ENCODE assay signal across 12 mouse cellular contexts in the genomic region with DNA sequence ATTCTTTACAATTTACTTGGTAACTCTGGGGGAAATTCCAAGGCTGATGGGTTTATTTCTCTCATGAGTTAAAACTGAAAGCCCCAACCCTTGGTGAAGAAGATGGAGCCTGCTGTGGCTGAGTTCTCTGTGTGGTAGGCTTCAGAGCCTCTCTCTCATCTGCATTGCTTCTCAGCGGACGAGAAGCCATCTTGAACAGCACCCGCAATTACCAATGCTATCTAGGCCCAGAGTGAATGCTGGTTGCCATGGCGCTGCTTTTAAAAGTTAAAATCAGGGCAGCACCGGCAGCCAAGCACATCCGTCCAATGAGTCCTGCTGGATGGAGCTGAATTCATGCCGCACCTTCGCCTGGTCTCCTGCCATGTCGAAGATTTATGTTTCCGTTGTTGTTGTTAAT. TPM values are rescaled to one million over a fixed set of nuclear protein-coding genes. Genes with fewer than 3 reads are reported as not detected.
A peak's percentile ranks its signal among the peaks of the same experiment; 100 is the strongest.
DNase-seq lines count a peak whose midpoint lies in the region; ATAC-seq and TF ChIP-seq lines count a peak whose summit lies in the region.
"Had no signal": no experiment of that assay in that cellular context is flagged by ENCODE, and none has a peak within 500 bp of the region (broad histone marks: within the 10 kb centered on the region; RNA-seq: fewer than 3 reads in every experiment).

No protein-coding gene starts in this region.

- no peak for TF ChIP-seq CTCF in kidney, adult 2 months (conservative IDR thresholded peaks at IDR 0.05; ENCODE audit: insufficient read depth, insufficient read length, low read depth, low read length)
- TF ChIP-seq CTCF in ES-Bruce4 (IDR thresholded peaks at IDR 0.05; ENCODE audit: low read depth, low read length), result no peak
- no peak for TF ChIP-seq CTCF in cortical plate, adult 2 months (IDR thresholded peaks at IDR 0.05; ENCODE audit: extremely low read depth, insufficient read depth, low read length)

- no peak for DNase-seq in kidney, adult 2 months
- DNase-seq in limb, embryonic 14.5 days (ENCODE audit: low spot score), result no peak
- no peak for DNase-seq in cerebellum, adult 11 months
- DNase-seq in kidney, postnatal 14 days, result no peak
- no peak for DNase-seq in gastrocnemius, postnatal 14 days
- DNase-seq: kidney, postnatal 10 days had no signal

- no peaks in the 10 kb centered on the region for H3K4me1 ChIP-seq in kidney, embryonic 14.5 days (ENCODE audit: control insufficient read depth, insufficient read depth, low read length)
- H3K4me1 ChIP-seq in kidney, adult 2 months (ENCODE audit: control insufficient read depth, insufficient read depth, low read length), result no peaks in the 10 kb centered on the region
- H3K4me1 ChIP-seq in ES-Bruce4 (ENCODE audit: control insufficient read depth, insufficient read depth, low read length), result no peaks in the 10 kb centered on the region
- peaks cover 4% of the 10 kb centered on the region; the same call in 1 of the 2 replicates for H3K4me1 ChIP-seq in cortical plate, adult 2 months (ENCODE audit: control insufficient read depth, insufficient read depth, low read length)
- H3K4me1 ChIP-seq in limb, embryonic 14.5 days (ENCODE audit: control insufficient read depth, insufficient read depth, low read length), result peaks cover 9% of the 10 kb centered on the region
- H3K4me1 ChIP-seq: liver, embryonic 15.5 days had no signal

- H3K9me3 ChIP-seq in kidney, embryonic 14.5 days (ENCODE audit: control insufficient read depth, low read length), result no peaks in the 10 kb centered on the region
- no peaks in the 10 kb centered on the region for H3K9me3 ChIP-seq in ES-Bruce4 (replicated peaks; ENCODE audit: control insufficient read depth, insufficient read depth, low read length, poor library complexity, severe bottlenecking)
- H3K9me3 ChIP-seq in limb, embryonic 14.5 days (ENCODE audit: control insufficient read depth, low read length), result no peaks in the 10 kb centered on the region
- H3K9me3 ChIP-seq: liver, embryonic 15.5 days had no signal

- ATAC-seq in kidney, embryonic 14.5 days (ENCODE audit: low FRiP score, low TSS enrichment), result 0 out of 2 replicates have a peak, but pooled peaks have one; percentile 33
- no peak for ATAC-seq in limb, embryonic 14.5 days (ENCODE audit: low FRiP score, low read depth)

- intact Hi-C loops in gastrocnemius, postnatal 14 days (cut with DNase I; ENCODE audit: low total_unique reads), result no loop called here

- no peak for TF ChIP-seq EP300 in ES-Bruce4 (IDR thresholded peaks at IDR 0.05; ENCODE audit: insufficient read depth, low read depth, low read length)

- H3K4me3 ChIP-seq in kidney, embryonic 14.5 days (ENCODE audit: low read length), result no peak overlapping the region
- H3K4me3 ChIP-seq in kidney, adult 2 months (ENCODE audit: insufficient read depth, low read depth, low read length), result no peak overlapping the region
- peak overlapping the region; percentile 28 for H3K4me3 ChIP-seq in ES-Bruce4 (ENCODE audit: low read depth, low read length)
- no peak overlapping the region for H3K4me3 ChIP-seq in cortical plate, adult 2 months (ENCODE audit: insufficient read depth, low read length)
- no peak overlapping the region for H3K4me3 ChIP-seq in limb, embryonic 14.5 days (replicated peaks; ENCODE audit: low read length)
- H3K4me3 ChIP-seq: left cerebral cortex, adult 2 months; liver, embryonic 15.5 days; megakaryocyte, embryonic 14.5 days had no signal

- no peak overlapping the region for H3K27ac ChIP-seq in kidney, embryonic 14.5 days (ENCODE audit: low read depth, low read length)
- H3K27ac ChIP-seq in kidney, adult 2 months (ENCODE audit: insufficient read depth, low read depth, low read length), result no peak overlapping the region
- peak overlapping the region; percentile 12; the same call in 1 of the 2 replicates for H3K27ac ChIP-seq in ES-Bruce4 (ENCODE audit: insufficient read depth, low read length)
- H3K27ac ChIP-seq in cortical plate, adult 2 months (ENCODE audit: insufficient read depth, low read length), result no peak overlapping the region
- H3K27ac ChIP-seq in limb, embryonic 14.5 days (replicated peaks; ENCODE audit: low read depth, low read length), result no peak overlapping the region
- H3K27ac ChIP-seq: left cerebral cortex, adult 2 months; liver, embryonic 15.5 days had no signal

- no peak overlapping the region for H3K9ac ChIP-seq in kidney, embryonic 14.5 days (ENCODE audit: low read depth, low read length)
- peak overlapping the region; percentile 47 for H3K9ac ChIP-seq in ES-Bruce4 (ENCODE audit: low read depth, poor library complexity, severe bottlenecking)
- no peak overlapping the region for H3K9ac ChIP-seq in limb, embryonic 14.5 days (ENCODE audit: low read depth, low read length, severe bottlenecking)
- H3K9ac ChIP-seq: liver, embryonic 15.5 days had no signal

- TF ChIP-seq POLR2A in kidney, adult 2 months (IDR thresholded peaks at IDR 0.05; ENCODE audit: low read depth, low read length), result no peak
- no peak for TF ChIP-seq POLR2A in ES-Bruce4 (IDR thresholded peaks at IDR 0.05; ENCODE audit: insufficient read depth, low read length)
- TF ChIP-seq POLR2A in cortical plate, adult 2 months (IDR thresholded peaks at IDR 0.05; ENCODE audit: extremely low read depth, insufficient read depth, low read length), result 0 out of 2 replicates have a peak, but pooled peaks have one; percentile 24
- no peak for TF ChIP-seq POLR2A in limb, embryonic 14.5 days (IDR thresholded peaks at IDR 0.05; ENCODE audit: borderline replicate concordance, extremely low read depth, insufficient read depth, insufficient read length)

- whole genome bisulfite sequencing in kidney, embryonic 14.5 days, result 77% methylated on average over 10 of the region's 10 CpGs
- WGBS in kidney, adult 2 months, result 66% methylated on average over 10 of the region's 10 CpGs
- 64% methylated on average over 10 of the region's 10 CpGs for WGBS in limb, embryonic 14.5 days

- no peaks in the 10 kb centered on the region for H3K36me3 ChIP-seq in kidney, embryonic 14.5 days (ENCODE audit: control insufficient read depth, insufficient read depth, low read length)
- H3K36me3 ChIP-seq in kidney, adult 2 months (ENCODE audit: control insufficient read depth, insufficient read depth, low read length), result no peaks in the 10 kb centered on the region
- H3K36me3 ChIP-seq in ES-Bruce4 (ENCODE audit: control insufficient read depth, insufficient read depth, low read length, poor library complexity, severe bottlenecking), result no peaks in the 10 kb centered on the region
- H3K36me3 ChIP-seq in limb, embryonic 14.5 days (ENCODE audit: control insufficient read depth, insufficient read depth, low read length), result no peaks in the 10 kb centered on the region
- H3K36me3 ChIP-seq: liver, embryonic 15.5 days had no signal

- no peak overlapping the region for H3K4me2 ChIP-seq in kidney, embryonic 14.5 days (replicated peaks; ENCODE audit: low read depth, low read length)
- peak overlapping the region; percentile 18; the same call in 1 of the 2 replicates for H3K4me2 ChIP-seq in limb, embryonic 14.5 days (replicated peaks; ENCODE audit: low read depth, low read length, severe bottlenecking)
- H3K4me2 ChIP-seq: liver, embryonic 15.5 days had no signal

- no peaks in the 10 kb centered on the region for H3K27me3 ChIP-seq in kidney, embryonic 14.5 days (ENCODE audit: control insufficient read depth, insufficient read depth, low read length)
- no peaks in the 10 kb centered on the region for H3K27me3 ChIP-seq in kidney, adult 2 months (replicated peaks; ENCODE audit: control insufficient read depth, insufficient read depth, low read length)
- no peaks in the 10 kb centered on the region for H3K27me3 ChIP-seq in ES-Bruce4 (ENCODE audit: control insufficient read depth, insufficient read depth, low read length, poor library complexity, severe bottlenecking)
- no peaks in the 10 kb centered on the region for H3K27me3 ChIP-seq in limb, embryonic 14.5 days (ENCODE audit: control insufficient read depth, insufficient read depth, low read length)
- H3K27me3 ChIP-seq: liver, embryonic 15.5 days had no signal

RNA-seq across cellular contexts. Expression of a gene that starts 42.5 kb away (rescaled TPM):
- polyA plus RNA-seq in kidney, embryonic 14.5 days (2014; fragmentation: Nextera tagmentation; extraction: Ambion mirVana), result 790 and 1,118 TPM in 2 replicates
- 5.0 and 10.5 TPM in 2 replicates for polyA plus RNA-seq in kidney, adult 2 months (2012; rRNA removed)
- 508 and 525 TPM in 2 replicates for polyA plus RNA-seq in ES-Bruce4 (2011; ENCODE audit: insufficient read depth, insufficient read length, low read depth, missing spikeins)
- polyA plus RNA-seq in cortical plate, adult 2 months (2012; rRNA removed), result 202 and 219 TPM in 2 replicates
- polyA plus RNA-seq in limb, embryonic 14.5 days (2012; rRNA removed), result 133 and 226 TPM in 2 replicates
- 726 and 728 TPM in 2 replicates for polyA plus RNA-seq in limb, embryonic 14.5 days (2014; fragmentation: Nextera tagmentation; extraction: Ambion mirVana)
- 100 to 1,000 TPM; 101 to 124 TPM for total RNA-seq in gastrocnemius, postnatal 14 days (2021)

Comparison
In these comparisons a context has a peak if more than half of its experiments do, and no peak if none do; other contexts are left out.
1. RNA of a gene that starts 42.5 kb away (polyA plus RNA-seq): 790 to 1,118 TPM in kidney, embryonic 14.5 days, 133 to 728 TPM in limb, embryonic 14.5 days, 508 to 525 TPM in ES-Bruce4 and 202 to 219 TPM in cortical plate, adult 2 months; 5.0 to 10.5 TPM in kidney, adult 2 months; every median in the first group is over 10 times any median in the second.